Mouse (Mus musculus) MEL (cell line): ENCODE results near the gene Snrnp48. TPM values are rescaled to one million over a fixed set of nuclear protein-coding genes. Genes with fewer than 3 reads are reported as not detected.
A peak's percentile ranks its signal among the peaks of the same experiment; 100 is the strongest.

ENCODE experiments used
- DNase-seq: peaks from one replicate; pipeline ENCODE4 v3.0.0; 2011; ENCODE audit warnings: low read depth, low spot score
- H3K27ac ChIP-seq: 2 replicates; pipeline ENCODE4 v1.5.1; 2012; ENCODE audit warnings: low read depth, mild to moderate bottlenecking, control low read depth, low read length, moderate library complexity; ENCODE audit not compliant: control insufficient read depth
- H3K27me3 ChIP-seq, 2 experiments: fragments of 150-350 bp in 1 of 2; sonication (generic) in 1 of 2; 2 replicates each; pipeline ENCODE4 v1.6.1; 2012; ENCODE audit warnings: low read length in 2 of 2, mild to moderate bottlenecking in 2 of 2, improper control_type of control experiment in 1 of 2, moderate library complexity in 1 of 2; ENCODE audit not compliant: insufficient read depth in 2 of 2, control insufficient read depth in 1 of 2
- H3K36me3 ChIP-seq, 2 experiments: 2 replicates each; pipeline ENCODE4 v1.6.1; 2012 to 2014; ENCODE audit warnings: low read length in 2 of 2, improper control_type of control experiment in 1 of 2, inconsistent platforms in 1 of 2, mild to moderate bottlenecking in 1 of 2; ENCODE audit not compliant: insufficient read depth in 2 of 2, control insufficient read depth in 1 of 2
- H3K4me1 ChIP-seq, 2 experiments: fragments of 150-350 bp in 1 of 2; sonication (generic) in 1 of 2; 2 replicates each; pipeline ENCODE4 v1.6.1; 2012; ENCODE audit warnings: low read length in 2 of 2, improper control_type of control experiment in 1 of 2, mild to moderate bottlenecking in 1 of 2; ENCODE audit not compliant: insufficient read depth in 2 of 2, control insufficient read depth in 1 of 2
- H3K4me3 ChIP-seq, 2 experiments: fragments of 150-350 bp in 1 of 2; sonication (generic) in 1 of 2; 2 replicates each; pipeline ENCODE4 v1.5.1; 2012; ENCODE audit warnings: low read depth in 2 of 2, low read length in 2 of 2, mild to moderate bottlenecking in 2 of 2, moderate library complexity in 2 of 2, control low read depth in 1 of 2, improper control_type of control experiment in 1 of 2; ENCODE audit not compliant: control insufficient read depth in 1 of 2, insufficient read depth in 1 of 2
- H3K79me2 ChIP-seq: 2 replicates; pipeline ENCODE4 v1.6.1; 2012; ENCODE audit warnings: mild to moderate bottlenecking, low read length, moderate library complexity; ENCODE audit not compliant: control insufficient read depth, poor library complexity, insufficient read depth
- H3K9ac ChIP-seq: 2 replicates; pipeline ENCODE4 v1.6.1; 2012; ENCODE audit warnings: low read depth, mild to moderate bottlenecking, control low read depth, low read length, moderate library complexity; ENCODE audit not compliant: control insufficient read depth, poor library complexity, severe bottlenecking
- H3K9me3 ChIP-seq: fragments of 150-350 bp; sonication (generic); replicated peaks from 2 replicates; pipeline ENCODE4 v1.6.1; 2012; ENCODE audit warnings: mild to moderate bottlenecking, low read length, improper control_type of control experiment, moderate library complexity; ENCODE audit not compliant: insufficient read depth
- CHD1 ChIP-seq: IDR thresholded peaks from 2 replicates; pipeline ENCODE4 v1.6.1; 2012; ENCODE audit warnings: low read depth, mild to moderate bottlenecking, inconsistent platforms, low read length, improper control_type of control experiment
- CHD2 ChIP-seq: IDR thresholded peaks from 2 replicates; pipeline ENCODE4 v1.6.1; 2011; ENCODE audit warnings: low read length, improper control_type of control experiment
- GABPA ChIP-seq: IDR thresholded peaks from 2 replicates; pipeline ENCODE4 v1.6.1; 2012; ENCODE audit warnings: low read depth, mild to moderate bottlenecking, inconsistent platforms, low read length, improper control_type of control experiment, moderate library complexity
- GATA1 ChIP-seq: IDR thresholded peaks from 2 replicates; pipeline ENCODE4 v1.6.1; 2011; ENCODE audit warnings: low read depth, low read length, improper control_type of control experiment
- JUND ChIP-seq: IDR thresholded peaks from 2 replicates; pipeline ENCODE4 v1.6.1; 2011; ENCODE audit warnings: low read depth, mild to moderate bottlenecking, improper control_type of control experiment, low read length
- MAX ChIP-seq: IDR thresholded peaks from 2 replicates; pipeline ENCODE4 v1.6.1; 2011; ENCODE audit warnings: low read length, improper control_type of control experiment
- MAZ ChIP-seq: IDR thresholded peaks from 2 replicates; pipeline ENCODE4 v1.6.1; 2012; ENCODE audit warnings: low read depth, mild to moderate bottlenecking, inconsistent platforms, low read length, improper control_type of control experiment
- MEF2A ChIP-seq: IDR thresholded peaks from 2 replicates; pipeline ENCODE4 v1.6.1; 2014; ENCODE audit warnings: low read depth, mild to moderate bottlenecking, inconsistent platforms, low read length, improper control_type of control experiment; ENCODE audit not compliant: poor library complexity, insufficient replicate concordance, severe bottlenecking; ENCODE audit errors: extremely low read depth
- MXI1 ChIP-seq: IDR thresholded peaks from 2 replicates; pipeline ENCODE4 v1.6.1; 2011; ENCODE audit warnings: mild to moderate bottlenecking, low read depth, low read length, improper control_type of control experiment
- MYC ChIP-seq: IDR thresholded peaks from 2 replicates; pipeline ENCODE4 v1.6.1; 2011; ENCODE audit warnings: low read depth, mild to moderate bottlenecking, low read length, improper control_type of control experiment, moderate library complexity
- NELFE ChIP-seq: IDR thresholded peaks from 2 replicates; pipeline ENCODE4 v1.6.1; 2011; ENCODE audit warnings: low read depth, low read length, improper control_type of control experiment
- NRF1 ChIP-seq: IDR thresholded peaks from 2 replicates; pipeline ENCODE4 v1.6.1; 2014; ENCODE audit warnings: low read depth, mild to moderate bottlenecking, inconsistent platforms, low read length, improper control_type of control experiment, moderate library complexity; ENCODE audit not compliant: poor library complexity, insufficient read depth, severe bottlenecking
- POLR2A ChIP-seq, 2 experiments: IDR thresholded peaks; 2 replicates each; pipeline ENCODE4 v1.6.1; 2011 to 2012; ENCODE audit warnings: low read length in 2 of 2, mild to moderate bottlenecking in 2 of 2, control low read depth in 1 of 2, improper control_type of control experiment in 1 of 2, low read depth in 1 of 2, moderate library complexity in 1 of 2; ENCODE audit not compliant: control insufficient read depth in 1 of 2, insufficient read depth in 1 of 2, poor library complexity in 1 of 2
- POLR2AphosphoS5 ChIP-seq: IDR thresholded peaks from 2 replicates; pipeline ENCODE4 v1.6.1; 2012; ENCODE audit warnings: low read depth, borderline replicate concordance, mild to moderate bottlenecking, inconsistent platforms, low read length, moderate library complexity, mixed read lengths
- RAD21 ChIP-seq: IDR thresholded peaks from 2 replicates; pipeline ENCODE4 v1.6.1; 2011; ENCODE audit warnings: mild to moderate bottlenecking, low read depth, low read length, improper control_type of control experiment
- RCOR1 ChIP-seq: IDR thresholded peaks from 2 replicates; pipeline ENCODE4 v1.6.1; 2012; ENCODE audit warnings: low read depth, mild to moderate bottlenecking, inconsistent platforms, low read length, improper control_type of control experiment
- SMC3 ChIP-seq: IDR thresholded peaks from 2 replicates; pipeline ENCODE4 v1.6.1; 2011; ENCODE audit warnings: low read depth, low read length, improper control_type of control experiment
- TAL1 ChIP-seq: IDR thresholded peaks from 2 replicates; pipeline ENCODE4 v1.6.1; 2012; ENCODE audit warnings: mild to moderate bottlenecking, inconsistent platforms, low read length, moderate library complexity, mixed read lengths
- TBP ChIP-seq: IDR thresholded peaks from 2 replicates; pipeline ENCODE4 v1.8.0; 2011; ENCODE audit warnings: low read depth, low read length, improper control_type of control experiment
- TCF12 ChIP-seq: IDR thresholded peaks from 2 replicates; pipeline ENCODE4 v1.6.1; 2014; ENCODE audit warnings: low read depth, mild to moderate bottlenecking, inconsistent platforms, low read length, improper control_type of control experiment, moderate library complexity
- USF1 ChIP-seq: IDR thresholded peaks from 2 replicates; pipeline ENCODE4 v1.6.1; 2014; ENCODE audit warnings: low read depth, mild to moderate bottlenecking, inconsistent platforms, low read length, improper control_type of control experiment, moderate library complexity
- ZC3H11A ChIP-seq: IDR thresholded peaks from 2 replicates; pipeline ENCODE4 v1.6.1; 2012; ENCODE audit warnings: low read depth, mild to moderate bottlenecking, inconsistent platforms, low read length, improper control_type of control experiment
- ZMIZ1 ChIP-seq: IDR thresholded peaks from 2 replicates; pipeline ENCODE4 v1.6.1; 2012; ENCODE audit warnings: low read depth, mild to moderate bottlenecking, inconsistent platforms, low read length, improper control_type of control experiment, moderate library complexity
- polyA plus RNA-seq, 2 experiments: library from polyadenylated mRNA; stranded (reverse) in 1 of 2; unstranded in 1 of 2; fragments of >175 nt in 1 of 2; fragments of >200 nt in 1 of 2; gene quantifications; 2 replicates each; pipeline versions ENCODE4 v1.2.1 to v1.2.4; 2012; ENCODE audit warnings: low replicate concordance in 2 of 2, low read depth in 1 of 2; ENCODE audit not compliant: insufficient read length in 2 of 2, insufficient read depth in 1 of 2, missing spikeins in 1 of 2
- total RNA-seq: library from RNA; depleted of rRNA; stranded (reverse); fragments of 300-350 nt; gene quantifications from 2 replicates; pipeline ENCODE4 v1.2.3, GENCODE M21; 2012

Gene Snrnp48
- total and polyA plus RNA-seq, 3 experiments = 60.4 to 134 (median 63.2) TPM

DNA sequence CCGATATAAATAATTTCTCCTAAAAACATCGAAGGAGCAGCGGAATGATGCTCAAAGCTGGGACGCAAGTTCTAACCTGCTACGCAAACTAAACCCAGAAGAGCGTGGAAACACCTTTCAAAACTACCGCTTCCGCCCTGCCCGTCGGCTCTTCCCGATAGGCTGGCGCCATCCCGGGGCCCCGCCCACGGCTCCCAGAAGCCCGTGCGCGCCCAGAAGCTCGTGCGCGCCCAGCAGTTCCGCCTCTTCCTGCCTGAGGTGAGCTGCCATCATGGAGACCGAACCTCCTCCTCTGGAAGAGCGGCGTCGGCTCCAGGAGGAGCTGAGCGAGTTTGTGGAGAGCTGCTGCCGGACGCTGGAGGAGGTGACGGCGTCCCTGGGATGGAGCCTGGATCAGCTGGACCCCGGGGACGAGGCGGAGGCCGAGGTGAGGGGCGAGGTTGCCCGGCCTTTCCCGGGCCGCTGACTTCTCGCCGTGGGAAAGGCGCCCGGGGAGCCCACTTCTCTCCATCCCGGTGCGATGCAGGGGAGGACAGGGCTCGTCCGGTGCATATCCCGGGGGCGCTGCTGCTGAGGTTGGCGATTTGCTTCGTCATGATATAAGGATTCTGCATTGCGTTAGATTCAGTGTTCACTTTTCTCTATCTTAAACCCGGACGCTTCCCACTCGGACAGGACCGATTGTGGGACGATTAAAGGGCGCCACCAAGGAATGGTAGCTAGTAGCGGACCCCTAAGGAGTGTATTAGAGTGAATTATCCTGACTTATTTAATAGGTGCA, at the start of gene Snrnp48 (continued):
- TF ChIP-seq CHD1 (no peak), ZC3H11A (no peak), NRF1 (0 out of 2 replicates have a peak, but pooled peaks have one; percentile 41), MAZ (no peak)

DNA sequence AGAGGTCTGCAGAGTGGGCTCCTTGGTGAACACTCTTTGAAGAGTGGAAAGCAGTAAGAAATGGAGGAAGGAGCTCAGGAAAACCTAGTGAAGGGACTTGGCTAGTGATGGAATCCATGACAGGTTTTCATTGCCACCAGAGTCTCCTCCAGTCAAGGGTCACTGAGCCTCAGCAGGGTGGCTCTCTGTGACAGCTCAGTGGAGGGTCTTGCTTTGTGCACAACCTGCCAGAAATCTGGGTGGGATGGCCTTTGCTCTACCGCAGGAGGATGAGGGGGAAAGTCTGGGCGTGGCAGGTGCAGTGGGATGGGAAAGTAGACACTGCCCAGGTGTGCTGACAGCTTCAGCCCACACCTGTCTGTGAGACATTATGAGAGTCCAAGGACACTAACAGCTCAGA, 49.2 kb upstream of the Snrnp48 start:
- H3K4me1 ChIP-seq = no peaks in the 10 kb centered on the region
- H3K9me3 ChIP-seq = no peaks in the 10 kb centered on the region

GRCm38 (mm10) chr13:38157635-38158034, 47.1 kb upstream of the Snrnp48 start:
- no peaks in the 10 kb centered on the region for H3K79me2 ChIP-seq
- no peaks in the 10 kb centered on the region for H3K9me3 ChIP-seq
- H3K36me3 ChIP-seq = no peaks in the 10 kb centered on the region
- H3K4me1 ChIP-seq = no peaks in the 10 kb centered on the region
- H3K4me3 ChIP-seq = no peak overlapping the region
- no peak overlapping the region for H3K27ac ChIP-seq
- H3K27me3 ChIP-seq = peaks cover 7 to 16% of the 10 kb centered on the region in 2 experiments
- no peak for DNase-seq
- TF ChIP-seq MYC = no peak
- TF ChIP-seq MXI1 = no peak
- no peak for TF ChIP-seq SMC3
- no peak for TF ChIP-seq MAZ
- TF ChIP-seq RCOR1 = no peak
- TF ChIP-seq TAL1 = no peak
- TF ChIP-seq POLR2AphosphoS5 = no peak
- TF ChIP-seq, all 39 proteins: peak for 0
- H3K9ac ChIP-seq = no peak overlapping the region

More for the DNA sequence above, 49.2 kb upstream of the Snrnp48 start:
- Histone ChIP-seq H3K36me3 (no peaks in the 10 kb centered on the region), H3K9ac (no peak overlapping the region), H3K27ac (no peak overlapping the region), H3K4me3 (no peak overlapping the region), H3K79me2 (no peaks in the 10 kb centered on the region), H3K27me3 (peaks cover 7 to 16% of the 10 kb centered on the region in 2 experiments)
- no peak for DNase-seq
- TF ChIP-seq CHD1 = no peak
- TF ChIP-seq MEF2A = no peak
- no peak for TF ChIP-seq USF1
- no peak for TF ChIP-seq ZMIZ1
- TF ChIP-seq NELFE = no peak
- TF ChIP-seq MXI1 = no peak
- no peak for TF ChIP-seq POLR2A (IDR thresholded peaks at IDR 0.05; ENCODE audit: control insufficient read depth in 1 of 2, insufficient read depth in 1 of 2, low read depth in 1 of 2, low read length in 2 of 2, poor library complexity in 1 of 2)
- TF ChIP-seq RCOR1 = no peak
- TF ChIP-seq CHD2 = no peak
- no peak for TF ChIP-seq GABPA
- no peak for TF ChIP-seq MAX
- TF ChIP-seq TBP = no peak
- no peak for TF ChIP-seq GATA1
- TF ChIP-seq TAL1 = no peak
- no peak for TF ChIP-seq TCF12
- no peak for TF ChIP-seq ZC3H11A
- no peak for TF ChIP-seq JUND
- TF ChIP-seq RAD21 = no peak
